Mouse (Mus musculus) MEL (cell line): ENCODE data around the gene BC035947. TPM values are rescaled to one million over a fixed set of nuclear protein-coding genes. Genes with fewer than 3 reads are reported as not detected.

Experiments
- DNase-seq: peaks from one replicate; pipeline ENCODE4 v3.0.0; 2011; ENCODE audit warnings: low read depth, low spot score
- H3K27ac ChIP-seq: 2 replicates; pipeline ENCODE4 v1.5.1; 2012; ENCODE audit warnings: low read depth, mild to moderate bottlenecking, control low read depth, low read length, moderate library complexity; ENCODE audit not compliant: control insufficient read depth
- H3K27me3 ChIP-seq, 2 experiments: fragments of 150-350 bp in 1 of 2; sonication (generic) in 1 of 2; 2 replicates each; pipeline ENCODE4 v1.6.1; 2012; ENCODE audit warnings: low read length in 2 of 2, mild to moderate bottlenecking in 2 of 2, improper control_type of control experiment in 1 of 2, moderate library complexity in 1 of 2; ENCODE audit not compliant: insufficient read depth in 2 of 2, control insufficient read depth in 1 of 2
- H3K36me3 ChIP-seq, 2 experiments: 2 replicates each; pipeline ENCODE4 v1.6.1; 2012 to 2014; ENCODE audit warnings: low read length in 2 of 2, improper control_type of control experiment in 1 of 2, inconsistent platforms in 1 of 2, mild to moderate bottlenecking in 1 of 2; ENCODE audit not compliant: insufficient read depth in 2 of 2, control insufficient read depth in 1 of 2
- H3K4me1 ChIP-seq, 2 experiments: fragments of 150-350 bp in 1 of 2; sonication (generic) in 1 of 2; 2 replicates each; pipeline ENCODE4 v1.6.1; 2012; ENCODE audit warnings: low read length in 2 of 2, improper control_type of control experiment in 1 of 2, mild to moderate bottlenecking in 1 of 2; ENCODE audit not compliant: insufficient read depth in 2 of 2, control insufficient read depth in 1 of 2
- H3K4me3 ChIP-seq, 2 experiments: fragments of 150-350 bp in 1 of 2; sonication (generic) in 1 of 2; 2 replicates each; pipeline ENCODE4 v1.5.1; 2012; ENCODE audit warnings: low read depth in 2 of 2, low read length in 2 of 2, mild to moderate bottlenecking in 2 of 2, moderate library complexity in 2 of 2, control low read depth in 1 of 2, improper control_type of control experiment in 1 of 2; ENCODE audit not compliant: control insufficient read depth in 1 of 2, insufficient read depth in 1 of 2
- H3K79me2 ChIP-seq: 2 replicates; pipeline ENCODE4 v1.6.1; 2012; ENCODE audit warnings: mild to moderate bottlenecking, low read length, moderate library complexity; ENCODE audit not compliant: control insufficient read depth, poor library complexity, insufficient read depth
- H3K9ac ChIP-seq: 2 replicates; pipeline ENCODE4 v1.6.1; 2012; ENCODE audit warnings: low read depth, mild to moderate bottlenecking, control low read depth, low read length, moderate library complexity; ENCODE audit not compliant: control insufficient read depth, poor library complexity, severe bottlenecking
- H3K9me3 ChIP-seq: fragments of 150-350 bp; sonication (generic); replicated peaks from 2 replicates; pipeline ENCODE4 v1.6.1; 2012; ENCODE audit warnings: mild to moderate bottlenecking, low read length, improper control_type of control experiment, moderate library complexity; ENCODE audit not compliant: insufficient read depth
- BHLHE40 ChIP-seq: IDR thresholded peaks from 2 replicates; pipeline ENCODE4 v1.6.1; 2012; ENCODE audit warnings: low read depth, mild to moderate bottlenecking, inconsistent platforms, low read length, improper control_type of control experiment, borderline replicate concordance
- CHD1 ChIP-seq: IDR thresholded peaks from 2 replicates; pipeline ENCODE4 v1.6.1; 2012; ENCODE audit warnings: low read depth, mild to moderate bottlenecking, inconsistent platforms, low read length, improper control_type of control experiment
- CHD2 ChIP-seq: IDR thresholded peaks from 2 replicates; pipeline ENCODE4 v1.6.1; 2011; ENCODE audit warnings: low read length, improper control_type of control experiment
- CTCF ChIP-seq, 3 experiments: IDR thresholded peaks in 2 of 3; conservative IDR thresholded peaks in 1 of 3; 2 replicates each; pipeline ENCODE4 v1.5.1; 2011 to 2012; ENCODE audit warnings: low read length in 3 of 3, low read depth in 2 of 3, mild to moderate bottlenecking in 2 of 3, improper control_type of control experiment in 1 of 3, inconsistent platforms in 1 of 3, mixed read lengths in 1 of 3, moderate library complexity in 1 of 3; ENCODE audit not compliant: control insufficient read depth in 1 of 3, insufficient read depth in 1 of 3, poor library complexity in 1 of 3, severe bottlenecking in 1 of 3
- E2F4 ChIP-seq: IDR thresholded peaks from 2 replicates; pipeline ENCODE4 v1.6.1; 2011; ENCODE audit warnings: low read depth, low read length, improper control_type of control experiment, borderline replicate concordance
- ELF1 ChIP-seq: IDR thresholded peaks from 2 replicates; pipeline ENCODE4 v1.6.1; 2014; ENCODE audit warnings: low read depth, mild to moderate bottlenecking, inconsistent platforms, low read length, improper control_type of control experiment, moderate library complexity
- HCFC1 ChIP-seq: IDR thresholded peaks from 2 replicates; pipeline ENCODE4 v1.6.1; 2012; ENCODE audit warnings: low read depth, mild to moderate bottlenecking, inconsistent platforms, low read length, improper control_type of control experiment, moderate library complexity
- MAX ChIP-seq: IDR thresholded peaks from 2 replicates; pipeline ENCODE4 v1.6.1; 2011; ENCODE audit warnings: low read length, improper control_type of control experiment
- MAZ ChIP-seq: IDR thresholded peaks from 2 replicates; pipeline ENCODE4 v1.6.1; 2012; ENCODE audit warnings: low read depth, mild to moderate bottlenecking, inconsistent platforms, low read length, improper control_type of control experiment
- NELFE ChIP-seq: IDR thresholded peaks from 2 replicates; pipeline ENCODE4 v1.6.1; 2011; ENCODE audit warnings: low read depth, low read length, improper control_type of control experiment
- POLR2A ChIP-seq, 2 experiments: IDR thresholded peaks; 2 replicates each; pipeline ENCODE4 v1.6.1; 2011 to 2012; ENCODE audit warnings: low read length in 2 of 2, mild to moderate bottlenecking in 2 of 2, control low read depth in 1 of 2, improper control_type of control experiment in 1 of 2, low read depth in 1 of 2, moderate library complexity in 1 of 2; ENCODE audit not compliant: control insufficient read depth in 1 of 2, insufficient read depth in 1 of 2, poor library complexity in 1 of 2
- RAD21 ChIP-seq: IDR thresholded peaks from 2 replicates; pipeline ENCODE4 v1.6.1; 2011; ENCODE audit warnings: mild to moderate bottlenecking, low read depth, low read length, improper control_type of control experiment
- RCOR1 ChIP-seq: IDR thresholded peaks from 2 replicates; pipeline ENCODE4 v1.6.1; 2012; ENCODE audit warnings: low read depth, mild to moderate bottlenecking, inconsistent platforms, low read length, improper control_type of control experiment
- SIN3A ChIP-seq: IDR thresholded peaks from 2 replicates; pipeline ENCODE4 v1.6.1; 2012; ENCODE audit warnings: low read length, improper control_type of control experiment, inconsistent platforms
- TAL1 ChIP-seq: IDR thresholded peaks from 2 replicates; pipeline ENCODE4 v1.6.1; 2012; ENCODE audit warnings: mild to moderate bottlenecking, inconsistent platforms, low read length, moderate library complexity, mixed read lengths
- UBTF ChIP-seq: IDR thresholded peaks from 2 replicates; pipeline ENCODE4 v1.6.1; 2012; ENCODE audit warnings: low read depth, mild to moderate bottlenecking, inconsistent platforms, low read length, improper control_type of control experiment, moderate library complexity, borderline replicate concordance; ENCODE audit not compliant: insufficient read depth
- USF1 ChIP-seq: IDR thresholded peaks from 2 replicates; pipeline ENCODE4 v1.6.1; 2014; ENCODE audit warnings: low read depth, mild to moderate bottlenecking, inconsistent platforms, low read length, improper control_type of control experiment, moderate library complexity
- ZC3H11A ChIP-seq: IDR thresholded peaks from 2 replicates; pipeline ENCODE4 v1.6.1; 2012; ENCODE audit warnings: low read depth, mild to moderate bottlenecking, inconsistent platforms, low read length, improper control_type of control experiment
- polyA plus RNA-seq, 2 experiments: library from polyadenylated mRNA; stranded (reverse) in 1 of 2; unstranded in 1 of 2; fragments of >175 nt in 1 of 2; fragments of >200 nt in 1 of 2; gene quantifications; 2 replicates each; pipeline versions ENCODE4 v1.2.1 to v1.2.4; 2012; ENCODE audit warnings: low replicate concordance in 2 of 2, low read depth in 1 of 2; ENCODE audit not compliant: insufficient read length in 2 of 2, insufficient read depth in 1 of 2, missing spikeins in 1 of 2
- total RNA-seq: library from RNA; depleted of rRNA; stranded (reverse); fragments of 300-350 nt; gene quantifications from 2 replicates; pipeline ENCODE4 v1.2.3, GENCODE M21; 2012

The BC035947 gene
- total and polyA plus RNA-seq, 3 experiments = not detected

DNA sequence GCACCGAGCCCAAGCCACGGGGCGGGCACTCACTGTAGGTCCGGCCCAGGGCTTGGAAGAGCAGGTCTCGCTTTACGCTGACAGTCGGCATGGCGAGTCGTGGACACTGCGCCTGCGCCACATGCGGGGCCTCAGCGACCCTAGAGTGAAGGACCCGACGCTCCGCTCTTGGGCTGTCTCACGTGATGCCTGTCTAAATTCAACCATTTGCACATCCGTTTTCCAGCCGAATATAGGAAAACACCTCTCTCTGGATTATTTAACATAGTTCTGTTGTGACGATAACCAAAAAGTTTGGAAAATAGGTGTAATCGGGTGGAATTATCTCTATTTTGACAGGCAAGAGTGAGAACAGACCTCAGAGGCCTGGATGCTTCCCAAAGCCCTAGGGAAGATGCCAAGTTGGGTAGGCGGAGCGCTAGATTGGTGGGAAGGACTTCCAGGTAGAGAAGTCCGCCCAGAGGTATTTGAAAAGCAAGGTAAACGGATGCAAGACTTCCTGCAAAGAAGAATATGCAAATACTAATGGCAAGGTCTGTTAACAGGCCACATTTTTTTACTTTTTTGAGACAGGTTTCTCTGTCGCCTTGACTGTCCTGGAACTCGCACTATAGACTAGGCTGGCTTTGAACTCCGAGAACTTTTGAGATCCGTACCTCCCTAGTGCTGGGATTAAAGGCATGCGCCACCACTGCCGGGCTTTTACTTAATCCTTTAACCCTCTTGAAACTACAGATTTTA is 23.0 kb downstream of the BC035947 start, which contains the start of gene Farsb (continued):
- TF ChIP-seq UBTF = no peak
- TF ChIP-seq CHD2 = no peak
- TF ChIP-seq CHD1 = no peak

DNA sequence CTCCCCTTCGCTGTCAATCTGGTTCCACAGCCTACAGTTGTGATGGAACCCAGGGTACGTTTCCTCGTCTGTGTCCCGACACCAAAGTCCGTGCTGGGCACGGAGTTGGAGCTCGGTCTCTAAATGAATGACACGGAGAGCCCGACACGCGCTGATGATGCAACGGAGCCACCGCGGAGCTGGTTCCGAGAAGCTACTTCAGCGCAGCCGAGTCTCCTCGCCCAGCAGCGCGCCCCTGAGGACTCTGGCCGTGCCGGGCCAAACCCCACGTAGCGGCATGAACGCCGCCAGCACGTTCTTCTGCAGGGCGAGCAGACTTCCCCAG is 23.6 kb downstream of the BC035947 start:
- peak overlapping the region; percentile 95 for H3K9ac ChIP-seq
- peak overlapping the region; percentile 70 for H3K27ac ChIP-seq
- H3K9me3 ChIP-seq = no peaks in the 10 kb centered on the region
- H3K4me1 ChIP-seq = peaks cover 5 to 7% of the 10 kb centered on the region in 2 experiments
- H3K4me3 ChIP-seq = peak overlapping the region; percentile 75 to 97
- H3K27me3 ChIP-seq = no peaks in the 10 kb centered on the region
- peaks cover 41% of the 10 kb centered on the region for H3K79me2 ChIP-seq
- DNase-seq = no peak
- no peak for TF ChIP-seq SIN3A
- peak in 1 of 2 experiments; percentile 81; a peak in 1 of 4 replicates for TF ChIP-seq POLR2A (IDR thresholded peaks at IDR 0.05; ENCODE audit: control insufficient read depth in 1 of 2, insufficient read depth in 1 of 2, low read depth in 1 of 2, low read length in 2 of 2, poor library complexity in 1 of 2)
- TF ChIP-seq RCOR1 = no peak
- TF ChIP-seq MAZ = no peak
- H3K36me3 ChIP-seq = peaks cover 0 to 27% of the 10 kb centered on the region in 2 experiments; a peak in 3 of 4 replicates

DNA sequence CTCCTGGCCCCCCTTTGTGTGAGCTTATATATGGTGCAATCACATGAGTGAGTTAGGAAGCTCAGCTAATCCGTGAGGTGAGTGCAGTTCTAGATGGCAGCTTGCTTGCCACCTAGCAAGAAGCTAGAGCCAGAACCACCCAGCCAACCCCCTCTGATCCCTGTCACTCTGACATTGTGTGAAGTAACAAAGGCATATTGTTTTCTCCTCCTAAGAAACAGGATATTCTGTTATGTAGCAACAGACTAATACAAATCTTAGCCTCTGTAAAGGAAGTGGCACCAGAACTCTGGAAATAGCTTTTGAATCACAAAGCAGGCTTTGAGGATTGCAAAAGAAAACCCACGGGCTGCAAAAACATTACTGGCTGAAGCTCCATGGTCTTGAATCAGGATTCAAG is 27.6 kb downstream of the BC035947 start:
- DNase-seq = no peak
- H3K9me3 ChIP-seq = no peaks in the 10 kb centered on the region
- TF ChIP-seq E2F4 (no peak), TAL1 (no peak), HCFC1 (no peak), NELFE (no peak), USF1 (no peak), MAX (no peak), CTCF (IDR thresholded peaks at IDR 0.05 in 2 of 3, conservative IDR thresholded peaks at IDR 0.05 in 1 of 3; ENCODE audit: control insufficient read depth in 1 of 3, insufficient read depth in 1 of 3, low read depth in 2 of 3, low read length in 3 of 3, poor library complexity in 1 of 3, severe bottlenecking in 1 of 3) (no peak), ZC3H11A (no peak), BHLHE40 (no peak), ELF1 (no peak), CHD2 (no peak), RAD21 (no peak)
- peaks cover 2 to 7% of the 10 kb centered on the region in 2 experiments for H3K4me1 ChIP-seq
- no peak overlapping the region for H3K27ac ChIP-seq
- no peaks in the 10 kb centered on the region for H3K27me3 ChIP-seq
- peaks cover 46% of the 10 kb centered on the region for H3K79me2 ChIP-seq
- H3K4me3 ChIP-seq = no peak overlapping the region
- H3K36me3 ChIP-seq = peaks cover 14 to 23% of the 10 kb centered on the region in 2 experiments
- no peak overlapping the region for H3K9ac ChIP-seq
